Mouse (Mus musculus): ENCODE data around the gene Atg4b. TPM values are rescaled to one million over a fixed set of nuclear protein-coding genes. Genes with fewer than 3 reads are reported as not detected.
A peak's percentile ranks its signal among the peaks of the same experiment; 100 is the strongest.
"Not testable (repeated sequence)": the region's sequence is repeated elsewhere in the genome, so short reads cannot be mapped to it uniquely, and the experiment has no call there.

The Atg4b gene
- polyA plus RNA-seq, 1 experiment from 2014 or later = 81.7 TPM

- Histone ChIP-seq H3K9me3 (ENCODE audit: control insufficient read depth, low read length) (no peaks in the 10 kb centered on the region), H3K4me3 (ENCODE audit: low read depth, low read length) (no peak overlapping the region), H3K27ac (replicated peaks; ENCODE audit: low read depth, low read length) (no peak overlapping the region), H3K36me3 (ENCODE audit: control insufficient read depth, insufficient read depth, low read length) (0 out of 2 replicates have a peak, but pooled peaks cover 10% of the 10 kb centered on the region), H3K9ac (ENCODE audit: low read depth, low read length) (no peak overlapping the region), H3K4me1 (ENCODE audit: control insufficient read depth, insufficient read depth, low read length) (0 out of 2 replicates have a peak, but pooled peaks cover 4% of the 10 kb centered on the region), H3K27me3 (replicated peaks; ENCODE audit: control insufficient read depth, insufficient read depth, low read length) (no peaks in the 10 kb centered on the region), H3K4me2 (ENCODE audit: low read depth, low read length) (peak overlapping the region; percentile 72; the same call in 1 of the 2 replicates)
- ATAC-seq (ENCODE audit: low read depth) (no peak), DNase-seq (ENCODE audit: low spot score) (no peak)
- WGBS = 89% methylated on average over 9 of the region's 9 CpGs
These were observed 75.2 kb downstream of the Atg4b start for GRCm38 (mm10) chr1:93826540-93826835.

GRCm38 (mm10) chr1:93832754-93833360, 81.6 kb downstream of the Atg4b start:
- not testable (repeated sequence) for H3K4me2 ChIP-seq (ENCODE audit: low read depth, low read length); H3K27me3 ChIP-seq (replicated peaks; ENCODE audit: control insufficient read depth, insufficient read depth, low read length); DNase-seq (ENCODE audit: low spot score); ATAC-seq (ENCODE audit: low read depth); H3K9me3 ChIP-seq (ENCODE audit: control insufficient read depth, low read length); H3K4me1 ChIP-seq (ENCODE audit: control insufficient read depth, insufficient read depth, low read length); H3K9ac ChIP-seq (ENCODE audit: low read depth, low read length); H3K27ac ChIP-seq (replicated peaks; ENCODE audit: low read depth, low read length); H3K4me3 ChIP-seq (ENCODE audit: low read depth, low read length)
- peaks cover 28% of the 10 kb centered on the region; the same call in 1 of the 2 replicates for H3K36me3 ChIP-seq (ENCODE audit: control insufficient read depth, insufficient read depth, low read length)
- WGBS = 73% methylated on average over 1 of the region's 4 CpGs

GRCm38 (mm10) chr1:93834671-93835150, 83.4 kb downstream of the Atg4b start:
- no peaks in the 10 kb centered on the region for H3K27me3 ChIP-seq (replicated peaks; ENCODE audit: control insufficient read depth, insufficient read depth, low read length)
- no peak overlapping the region for H3K4me3 ChIP-seq (ENCODE audit: low read depth, low read length)
- H3K36me3 ChIP-seq (ENCODE audit: control insufficient read depth, insufficient read depth, low read length) = peaks cover 31% of the 10 kb centered on the region; the same call in 1 of the 2 replicates
- DNase-seq (ENCODE audit: low spot score) (no peak), ATAC-seq (ENCODE audit: low read depth) (no peak)
- H3K4me1 ChIP-seq (ENCODE audit: control insufficient read depth, insufficient read depth, low read length) = no peaks in the 10 kb centered on the region
- H3K27ac ChIP-seq (replicated peaks; ENCODE audit: low read depth, low read length) = no peak overlapping the region
- no peaks in the 10 kb centered on the region for H3K9me3 ChIP-seq (ENCODE audit: control insufficient read depth, low read length)
- no peak overlapping the region for H3K4me2 ChIP-seq (ENCODE audit: low read depth, low read length)
- 83% methylated on average over 7 of the region's 7 CpGs for WGBS
- no peak overlapping the region for H3K9ac ChIP-seq (ENCODE audit: low read depth, low read length)

GRCm38 (mm10) chr1:93835211-93835610, 83.9 kb downstream of the Atg4b start:
- DNase-seq (ENCODE audit: low spot score) (no peak), ATAC-seq (ENCODE audit: low read depth) (no peak)
- H3K4me3 ChIP-seq (ENCODE audit: low read depth, low read length) = no peak overlapping the region
- no peak overlapping the region for H3K27ac ChIP-seq (replicated peaks; ENCODE audit: low read depth, low read length)
- no peaks in the 10 kb centered on the region for H3K4me1 ChIP-seq (ENCODE audit: control insufficient read depth, insufficient read depth, low read length)
- 92% methylated on average over 3 of the region's 4 CpGs for WGBS
- no peak overlapping the region for H3K4me2 ChIP-seq (ENCODE audit: low read depth, low read length)
- H3K27me3 ChIP-seq (replicated peaks; ENCODE audit: control insufficient read depth, insufficient read depth, low read length) = no peaks in the 10 kb centered on the region
- H3K9me3 ChIP-seq (ENCODE audit: control insufficient read depth, low read length) = no peaks in the 10 kb centered on the region
- H3K9ac ChIP-seq (ENCODE audit: low read depth, low read length) = no peak overlapping the region
- H3K36me3 ChIP-seq (ENCODE audit: control insufficient read depth, insufficient read depth, low read length) = peaks cover 27% of the 10 kb centered on the region; the same call in 1 of the 2 replicates

GRCm38 (mm10) chr1:93835876-93836531, 84.7 kb downstream of the Atg4b start:
- WGBS = 89% methylated on average over 6 of the region's 6 CpGs

GRCm38 (mm10) chr1:93836532-93836913, 85.2 kb downstream of the Atg4b start:
- Histone ChIP-seq H3K36me3 (ENCODE audit: control insufficient read depth, insufficient read depth, low read length) (peaks cover 27% of the 10 kb centered on the region; the same call in 1 of the 2 replicates), H3K9me3 (ENCODE audit: control insufficient read depth, low read length) (no peaks in the 10 kb centered on the region), H3K4me2 (ENCODE audit: low read depth, low read length) (no peak overlapping the region), H3K9ac (ENCODE audit: low read depth, low read length) (no peak overlapping the region), H3K4me3 (ENCODE audit: low read depth, low read length) (no peak overlapping the region), H3K27ac (replicated peaks; ENCODE audit: low read depth, low read length) (no peak overlapping the region), H3K4me1 (ENCODE audit: control insufficient read depth, insufficient read depth, low read length) (no peaks in the 10 kb centered on the region), H3K27me3 (replicated peaks; ENCODE audit: control insufficient read depth, insufficient read depth, low read length) (no peaks in the 10 kb centered on the region)
- DNase-seq (ENCODE audit: low spot score) (no peak), ATAC-seq (ENCODE audit: low read depth) (no peak)
- 88% methylated on average over 2 of the region's 2 CpGs for WGBS

More at GRCm38 (mm10) chr1:93835876-93836531, 84.7 kb downstream of the Atg4b start:
- Histone ChIP-seq H3K9ac (ENCODE audit: low read depth, low read length) (no peak overlapping the region), H3K36me3 (ENCODE audit: control insufficient read depth, insufficient read depth, low read length) (peaks cover 27% of the 10 kb centered on the region; the same call in 1 of the 2 replicates), H3K9me3 (ENCODE audit: control insufficient read depth, low read length) (no peaks in the 10 kb centered on the region), H3K4me1 (ENCODE audit: control insufficient read depth, insufficient read depth, low read length) (no peaks in the 10 kb centered on the region), H3K27ac (replicated peaks; ENCODE audit: low read depth, low read length) (no peak overlapping the region), H3K4me3 (ENCODE audit: low read depth, low read length) (no peak overlapping the region), H3K4me2 (ENCODE audit: low read depth, low read length) (no peak overlapping the region), H3K27me3 (replicated peaks; ENCODE audit: control insufficient read depth, insufficient read depth, low read length) (no peaks in the 10 kb centered on the region)
- ATAC-seq (ENCODE audit: low read depth) (no peak), DNase-seq (ENCODE audit: low spot score) (no peak)

- no peak for DNase-seq (ENCODE audit: low spot score)
- no peaks in the 10 kb centered on the region for H3K9me3 ChIP-seq (ENCODE audit: control insufficient read depth, low read length)
- no peak overlapping the region for H3K27ac ChIP-seq (replicated peaks; ENCODE audit: low read depth, low read length)
- H3K27me3 ChIP-seq (replicated peaks; ENCODE audit: control insufficient read depth, insufficient read depth, low read length) = no peaks in the 10 kb centered on the region
- H3K36me3 ChIP-seq (ENCODE audit: control insufficient read depth, insufficient read depth, low read length) = peaks cover 27% of the 10 kb centered on the region; the same call in 1 of the 2 replicates
- WGBS = 96% methylated on average over 8 of the region's 8 CpGs
- no peak overlapping the region for H3K4me3 ChIP-seq (ENCODE audit: low read depth, low read length)
- no peak for ATAC-seq (ENCODE audit: low read depth)
- H3K4me1 ChIP-seq (ENCODE audit: control insufficient read depth, insufficient read depth, low read length) = no peaks in the 10 kb centered on the region
- H3K4me2 ChIP-seq (ENCODE audit: low read depth, low read length) = no peak overlapping the region
- H3K9ac ChIP-seq (ENCODE audit: low read depth, low read length) = no peak overlapping the region
These were observed 86.0 kb downstream of the Atg4b start for GRCm38 (mm10) chr1:93837335-93837734.

GRCm38 (mm10) chr1:93838569-93838968, 87.3 kb downstream of the Atg4b start:
- not testable (repeated sequence) for H3K4me1 ChIP-seq (ENCODE audit: control insufficient read depth, insufficient read depth, low read length); H3K9ac ChIP-seq (ENCODE audit: low read depth, low read length); DNase-seq (ENCODE audit: low spot score); H3K27ac ChIP-seq (replicated peaks; ENCODE audit: low read depth, low read length); ATAC-seq (ENCODE audit: low read depth); H3K9me3 ChIP-seq (ENCODE audit: control insufficient read depth, low read length); H3K4me2 ChIP-seq (ENCODE audit: low read depth, low read length); H3K27me3 ChIP-seq (replicated peaks; ENCODE audit: control insufficient read depth, insufficient read depth, low read length); H3K4me3 ChIP-seq (ENCODE audit: low read depth, low read length)
- 86% methylated on average over 8 of the region's 8 CpGs for WGBS
- H3K36me3 ChIP-seq (ENCODE audit: control insufficient read depth, insufficient read depth, low read length) = peaks cover 27% of the 10 kb centered on the region; the same call in 1 of the 2 replicates

All from embryonic facial prominence, embryonic 14.5 days (tissue).